Mouse (Mus musculus): ENCODE measurements at regions not wholly inside any gene's neighbourhood (a gene's known extent, or its start where the extent isn't known, plus 50 kb on each side); places are given as distances from the start of the nearest gene placed in this dataset.

DNA sequence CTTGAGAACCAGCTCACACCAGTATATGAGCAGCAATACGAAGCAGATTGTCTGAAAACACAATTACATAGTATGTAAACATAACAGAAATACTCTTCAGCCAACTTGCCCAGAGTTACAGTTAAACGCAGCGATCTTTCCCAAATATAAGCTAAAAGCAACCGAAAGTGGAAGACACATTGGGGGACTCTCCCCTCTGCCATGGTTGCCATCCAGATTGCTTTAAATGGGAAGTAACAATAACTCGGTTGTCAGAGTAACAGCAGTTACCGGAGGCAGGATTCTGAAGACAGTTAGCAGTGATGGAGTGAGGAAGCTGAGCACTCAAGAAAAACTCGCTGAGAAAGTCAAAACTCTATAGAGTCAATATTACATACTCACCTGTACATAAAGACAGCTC lies 618.0 kb upstream of the Gm10131 start:
- no peak for TF ChIP-seq CTCF (IDR thresholded peaks at IDR 0.05; ENCODE audit: borderline replicate concordance, insufficient read depth, low read depth, low read length)
- no peak for TF ChIP-seq POLR2A (IDR thresholded peaks at IDR 0.05; ENCODE audit: borderline replicate concordance, insufficient read depth, low read length)
